Mouse (Mus musculus) kidney, postnatal 36 days (tissue): ENCODE measurements around the gene Slc7a14.

ENCODE experiments used
- DNase-seq, 2 experiments: peaks; one replicate each; pipeline ENCODE4 v3.0.0; 2021 to 2022; ENCODE audit warnings: mixed read lengths in 2 of 2

Gene Slc7a14

DNA sequence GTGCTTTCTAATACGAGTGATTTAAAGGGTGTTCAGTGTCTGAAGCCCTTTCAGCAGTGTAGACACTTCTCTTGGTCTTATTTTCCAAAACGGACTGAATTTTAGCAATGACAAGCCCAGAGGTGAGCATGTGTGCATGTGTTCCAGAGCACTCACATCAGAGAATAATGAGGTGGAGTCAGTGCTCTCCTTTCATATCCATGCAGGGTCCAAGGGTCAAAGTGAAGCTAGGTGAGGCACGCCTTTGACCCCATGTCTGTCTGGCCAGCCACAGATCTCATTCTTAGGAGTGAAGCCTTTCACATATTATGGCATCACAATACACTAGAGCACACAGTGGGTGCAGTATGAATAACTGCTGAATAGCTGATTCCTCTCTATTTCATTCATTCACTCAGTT is 105.0 kb downstream of the Slc7a14 start:
- no peak for DNase-seq

DNA sequence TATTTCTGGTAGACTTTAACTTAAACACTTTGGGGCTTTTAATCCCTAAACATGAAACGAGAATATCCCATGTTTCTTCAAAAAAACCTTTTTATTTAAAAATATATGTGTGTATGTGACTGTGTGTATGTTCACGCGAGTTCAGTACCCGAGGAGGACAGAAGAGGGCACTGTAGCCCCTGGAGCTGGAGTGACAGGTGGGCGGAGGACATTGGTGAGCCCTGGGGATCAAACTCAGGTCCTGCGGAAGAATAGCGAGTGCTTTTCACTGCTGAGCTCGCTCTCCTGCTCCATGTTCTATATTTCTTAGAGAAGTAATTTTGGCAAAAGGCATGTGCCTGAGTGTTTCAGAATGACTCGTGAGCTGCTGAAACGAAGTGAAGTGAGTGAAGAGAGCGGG is 106.2 kb downstream of the Slc7a14 start:
- DNase-seq = no peak

DNA sequence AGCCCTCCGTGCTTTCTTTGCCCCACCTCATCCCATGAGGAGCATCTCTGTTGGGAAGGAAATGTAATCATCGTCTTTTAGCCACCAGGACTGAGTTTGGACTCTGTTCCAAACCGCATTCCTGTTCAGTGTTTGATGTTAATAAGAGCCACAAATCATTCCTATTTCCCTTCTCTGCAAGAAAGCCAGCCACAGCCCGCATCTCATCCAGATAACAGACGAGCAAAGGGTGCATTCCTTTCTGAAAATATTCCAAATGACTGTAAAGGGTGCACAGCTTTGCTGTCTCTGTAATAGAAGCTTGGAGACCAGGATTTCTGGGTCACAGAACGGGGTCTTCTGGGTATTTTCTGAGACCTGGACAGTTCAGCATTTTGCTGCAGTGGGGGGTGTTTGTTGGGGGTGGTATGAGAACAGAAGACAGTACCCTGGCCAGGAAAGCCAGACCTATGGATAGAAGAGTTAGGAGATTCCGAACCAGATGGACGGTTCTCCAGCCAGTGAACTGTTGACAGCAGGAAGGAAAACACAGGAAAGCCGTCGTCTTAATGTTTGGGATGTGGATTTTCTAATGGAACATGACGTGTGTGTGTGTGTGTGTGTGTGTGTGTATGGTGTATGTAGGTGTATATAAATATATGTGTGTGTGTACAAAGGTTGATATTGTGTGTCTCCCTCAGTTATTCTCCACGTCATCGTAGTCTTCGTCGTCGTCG is 110.9 kb downstream of the Slc7a14 start:
- DNase-seq = no peak

GRCm38 (mm10) chr3:31191402-31191801 is 118.8 kb downstream of the Slc7a14 start:
- no peak for DNase-seq

GRCm38 (mm10) chr3:31190342-31190741 is 119.8 kb downstream of the Slc7a14 start:
- no peak for DNase-seq

- DNase-seq = no peak
Measured at GRCm38 (mm10) chr3:31166365-31166871, 143.8 kb downstream of the Slc7a14 start.

DNA sequence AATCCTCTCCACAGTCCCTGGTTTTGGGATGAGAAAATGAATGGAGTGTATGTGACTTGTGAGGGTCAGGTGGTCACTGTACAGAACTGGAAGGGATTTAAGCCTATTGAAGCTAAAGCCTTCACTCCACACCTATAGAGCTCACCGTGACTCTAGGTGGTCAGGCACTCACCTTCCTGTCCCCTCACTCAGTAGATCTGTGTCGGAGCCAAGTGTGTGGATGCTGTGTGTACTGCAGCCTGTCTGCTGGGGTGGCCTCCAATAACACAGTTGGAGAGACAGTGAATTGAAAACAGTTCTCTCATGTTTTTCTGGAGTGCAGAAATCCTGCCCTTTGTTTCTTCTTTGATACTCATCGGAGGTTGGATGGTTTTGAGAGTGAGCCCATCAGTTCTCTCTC is 144.4 kb downstream of the Slc7a14 start:
- DNase-seq = no peak

GRCm38 (mm10) chr3:31162860-31163259 is 147.3 kb downstream of the Slc7a14 start:
- no peak for DNase-seq

DNA sequence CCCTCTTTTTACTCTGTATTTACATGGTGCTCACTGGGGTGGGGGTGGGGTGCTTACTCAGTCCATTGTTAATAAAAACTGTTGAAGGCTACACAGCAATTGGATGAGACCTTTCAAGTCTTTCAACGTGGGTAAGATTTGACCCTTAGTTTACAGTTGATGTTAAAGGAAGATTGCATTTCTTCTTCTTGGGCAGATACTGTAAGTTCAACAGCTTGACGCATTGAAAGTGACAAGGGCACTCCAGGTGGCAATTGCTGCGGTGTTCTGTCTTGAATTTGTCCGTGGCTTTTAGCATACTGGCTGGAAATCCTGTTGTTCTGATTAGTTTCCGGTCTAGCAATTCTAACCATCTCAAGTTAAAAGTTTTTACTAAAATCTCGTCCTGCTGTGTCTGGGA is 148.8 kb downstream of the Slc7a14 start:
- DNase-seq = no peak

DNA sequence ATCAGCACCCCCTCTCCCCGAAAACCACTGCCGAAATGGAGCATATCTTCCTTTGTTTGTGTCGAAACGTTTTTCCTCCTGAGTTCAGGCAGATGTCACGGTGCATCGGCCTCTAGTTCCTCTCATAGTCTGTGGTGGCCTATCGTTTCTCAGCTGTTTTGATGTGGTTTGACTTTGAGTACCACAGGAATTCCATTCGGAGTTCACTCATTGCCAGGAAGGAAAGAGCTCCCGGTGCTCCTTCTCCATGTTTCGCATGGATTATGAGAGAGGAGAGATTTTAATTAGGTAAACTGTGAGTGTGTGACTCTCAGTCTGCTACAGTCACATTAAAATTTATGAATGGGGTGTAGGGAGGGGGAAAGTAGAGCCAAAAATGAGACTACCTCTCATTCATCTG is 150.1 kb downstream of the Slc7a14 start:
- DNase-seq = no peak

- no peak for DNase-seq
Measured at GRCm38 (mm10) chr3:31157776-31158175, 152.4 kb downstream of the Slc7a14 start.

- DNase-seq = no peak
Measured at GRCm38 (mm10) chr3:31156126-31156525, 154.1 kb downstream of the Slc7a14 start.
